Mouse (Mus musculus) lung, postnatal 36 days (tissue): ENCODE results near the gene Ckmt1.
A peak's percentile ranks its signal among the peaks of the same experiment; 100 is the strongest.
"Not testable (repeated sequence)": the region's sequence is repeated elsewhere in the genome, so short reads cannot be mapped to it uniquely, and the experiment has no call there.

ENCODE experiments used
- DNase-seq: peaks from one replicate; pipeline ENCODE4 v3.0.0; 2022; ENCODE audit warnings: mixed read lengths

The Ckmt1 gene

DNA sequence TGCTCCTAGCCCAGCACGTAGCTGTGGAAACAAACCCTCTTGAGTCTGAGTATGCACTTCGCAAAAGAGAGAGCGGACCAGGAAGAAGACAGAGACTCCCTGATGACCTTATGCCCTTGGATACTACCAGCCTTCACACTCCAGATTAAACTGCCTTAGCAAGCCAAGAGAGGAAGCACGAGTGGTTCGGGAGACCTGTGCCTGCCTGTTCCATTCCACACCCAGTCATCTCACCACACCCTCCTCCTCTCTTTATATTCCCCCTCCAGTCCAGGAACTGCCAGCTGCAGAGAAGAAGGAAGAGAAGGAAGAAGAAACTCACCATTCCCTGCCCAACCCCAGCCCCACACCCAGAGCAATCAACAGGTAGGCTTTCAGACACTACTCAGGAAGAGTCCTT lies at the start of gene Ckmt1:
Gene Ckmt1 (plus strand): TSS at position 221 of the 400 bp plus-strand sequence.
- DNase-seq: peak; percentile 30

DNA sequence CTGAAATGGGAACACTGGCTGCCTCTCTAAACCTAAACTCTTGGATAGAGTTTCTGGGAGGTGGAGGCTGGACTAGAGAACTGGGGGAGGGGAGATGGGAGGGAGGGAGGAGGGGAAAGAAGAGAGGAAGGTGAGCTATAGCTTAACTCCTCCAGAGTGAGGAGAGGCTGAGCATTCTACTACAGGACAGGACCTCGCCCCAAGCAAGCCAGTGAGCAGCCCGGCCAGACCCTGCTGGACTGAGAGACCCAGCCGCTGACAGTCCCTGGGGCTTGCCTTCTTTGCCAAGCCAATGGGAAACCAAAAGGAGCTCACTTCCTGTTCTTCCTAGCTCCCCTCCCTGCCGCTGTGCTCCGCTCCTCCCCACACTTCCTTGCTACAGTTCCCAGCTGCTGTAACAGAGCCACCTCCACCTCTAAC lies 48.5 kb upstream of the Ckmt1 start:
- DNase-seq: peak; percentile 57

DNA sequence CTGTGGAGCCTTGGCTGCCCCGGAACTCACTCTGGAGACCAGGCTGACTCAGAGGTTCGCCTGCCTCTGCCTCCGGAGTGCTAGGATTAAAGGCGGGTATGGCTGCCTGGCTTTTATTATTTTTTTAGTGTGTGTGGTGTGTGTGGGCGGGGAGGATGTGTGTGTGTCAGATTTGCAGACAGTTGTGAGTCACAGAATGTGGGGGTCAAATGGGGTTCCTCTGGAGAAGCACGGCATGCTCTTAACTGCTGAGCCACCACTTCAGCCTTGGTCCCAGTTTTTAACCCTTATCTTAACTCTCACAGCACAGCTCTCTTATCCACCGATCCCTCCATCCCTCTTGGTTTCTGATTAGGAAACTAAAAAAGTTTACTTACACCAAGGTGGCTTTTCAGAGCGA lies 41.2 kb upstream of the Ckmt1 start:
- no peak for DNase-seq

DNA sequence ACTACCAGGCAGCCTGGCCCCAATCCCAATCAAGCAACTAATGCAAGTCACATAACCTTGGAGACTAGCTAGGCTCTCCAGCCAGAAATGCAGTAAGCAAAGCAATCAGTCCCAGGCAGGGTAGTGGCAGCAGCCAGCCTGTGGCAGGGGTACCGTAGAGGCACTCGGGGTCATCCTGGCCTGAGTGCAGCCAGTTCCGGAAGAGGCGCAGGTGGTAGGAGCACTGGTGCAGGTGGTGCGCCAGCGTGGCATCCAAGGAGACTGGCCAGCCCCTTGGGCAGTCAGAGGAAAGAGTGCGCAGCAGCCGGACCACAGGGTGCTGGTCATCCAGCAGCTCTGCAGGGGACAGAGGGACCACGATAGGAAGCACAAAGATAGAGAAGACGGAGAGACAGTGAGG lies 34.5 kb upstream of the Ckmt1 start:
- no peak for DNase-seq

DNA sequence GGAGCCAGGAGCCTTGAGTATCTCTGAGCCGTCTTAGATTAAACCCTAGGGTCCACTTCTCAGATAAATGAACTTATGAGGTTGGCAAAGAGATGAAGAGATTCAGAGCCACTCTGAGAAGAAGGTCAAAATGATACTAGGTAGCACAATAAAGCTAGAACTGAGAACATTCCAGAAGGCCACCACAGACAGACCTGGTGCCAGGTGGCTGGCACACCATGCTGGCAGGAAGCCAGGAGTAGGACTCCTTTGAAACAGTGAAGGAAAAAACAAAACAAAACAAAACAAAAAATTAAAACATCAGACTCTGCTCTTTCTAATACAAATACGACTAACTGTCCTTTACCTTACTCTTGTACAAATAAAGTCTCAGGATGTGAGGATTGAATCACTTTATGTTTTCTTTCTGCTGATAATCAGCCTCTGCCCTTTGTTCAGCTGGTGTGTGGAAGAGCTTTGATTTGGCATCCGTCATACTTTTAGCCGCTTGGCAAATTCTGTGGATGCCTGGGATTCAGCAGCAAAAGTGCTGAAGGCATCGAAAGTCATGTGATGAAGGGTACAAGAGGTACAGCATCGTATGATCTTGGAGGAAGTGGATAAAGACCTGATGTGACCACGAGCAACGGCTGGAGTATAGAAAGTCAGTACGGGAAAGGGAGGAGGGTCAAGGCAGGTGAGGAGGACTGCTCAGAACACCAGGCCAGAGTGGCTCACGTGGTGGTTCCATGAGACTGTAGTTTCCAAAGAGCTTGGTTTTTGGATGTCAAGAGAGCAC lies 33.6 kb upstream of the Ckmt1 start:
- DNase-seq: no peak

DNA sequence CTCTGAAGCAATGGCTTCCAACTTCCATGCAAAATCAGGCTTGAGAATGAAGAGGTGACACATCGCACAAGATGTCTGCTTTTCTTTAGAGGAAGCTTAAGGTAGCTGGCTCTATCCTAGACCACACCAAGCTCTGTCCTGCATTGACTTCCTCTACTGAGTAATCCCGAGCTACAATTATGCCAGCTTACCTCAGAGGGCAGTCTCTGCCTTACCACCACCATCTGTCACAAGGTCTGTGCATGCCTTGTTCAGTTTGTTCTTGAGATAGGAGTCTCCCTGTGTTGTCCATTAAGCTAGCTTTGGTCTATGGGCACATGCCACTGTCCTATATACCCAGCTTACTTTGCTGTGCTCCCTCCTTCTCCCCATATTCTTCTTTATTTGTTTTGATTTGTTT lies 28.0 kb upstream of the Ckmt1 start:
- DNase-seq: peak; percentile 4

DNA sequence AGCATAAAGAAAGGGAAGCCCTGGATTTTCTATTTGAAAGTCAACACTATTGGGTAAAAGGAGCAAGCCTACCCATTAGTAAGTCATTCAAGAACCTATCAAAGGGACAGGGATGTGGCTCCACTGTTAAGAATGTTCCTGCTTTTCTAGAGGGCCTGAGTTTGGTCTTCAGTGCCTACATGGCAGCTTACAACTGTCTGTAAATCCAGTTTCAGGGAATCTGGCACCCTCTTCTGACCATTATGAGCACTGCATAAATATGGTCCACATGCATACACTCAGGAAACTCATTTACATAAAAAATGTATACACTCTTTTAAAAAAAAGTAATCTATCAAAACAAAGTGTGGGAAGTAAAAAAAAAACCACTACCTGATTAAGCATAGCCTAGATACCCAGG lies 18.5 kb upstream of the Ckmt1 start:
- DNase-seq: peak; percentile 13

DNA sequence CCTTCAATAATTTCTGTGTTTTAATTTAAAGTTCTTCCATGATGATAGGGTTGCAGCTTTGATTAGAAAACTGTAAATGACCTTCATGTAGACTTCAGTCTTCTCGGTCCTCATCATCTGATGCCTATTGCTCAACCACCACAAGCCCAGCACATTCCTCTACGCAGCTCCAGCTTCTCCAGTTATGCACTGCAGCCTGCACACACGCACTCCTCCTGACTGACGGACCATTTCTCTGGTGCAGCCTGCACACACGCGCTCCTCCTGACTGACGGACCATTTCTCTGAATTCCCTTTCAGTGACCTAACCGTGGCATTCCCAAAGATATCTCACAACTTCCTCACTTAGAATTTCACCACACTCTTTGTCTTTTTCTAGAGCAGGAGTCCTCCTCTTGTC lies 4.4 kb upstream of the Ckmt1 start:
- DNase-seq: peak; percentile 26

DNA sequence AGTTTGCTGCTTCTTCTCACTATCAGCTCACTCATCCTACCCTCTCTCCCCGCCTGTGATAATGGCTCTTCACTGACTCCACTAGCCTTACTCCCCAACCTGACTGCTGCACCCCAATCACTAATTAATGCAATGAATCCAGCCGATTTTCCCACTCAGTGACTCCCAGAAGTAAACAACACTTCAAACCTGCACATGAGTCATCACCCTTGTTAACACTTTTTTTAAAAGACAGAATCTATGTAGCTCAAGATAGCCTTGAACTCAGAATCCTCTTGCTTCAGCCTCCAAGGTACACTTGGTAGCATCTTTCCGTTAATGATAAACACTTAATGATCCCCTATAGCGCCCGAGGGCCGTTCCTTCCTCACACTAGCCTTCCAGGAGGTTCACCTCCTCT lies 3.1 kb upstream of the Ckmt1 start:
- peak; percentile 10 for DNase-seq

DNA sequence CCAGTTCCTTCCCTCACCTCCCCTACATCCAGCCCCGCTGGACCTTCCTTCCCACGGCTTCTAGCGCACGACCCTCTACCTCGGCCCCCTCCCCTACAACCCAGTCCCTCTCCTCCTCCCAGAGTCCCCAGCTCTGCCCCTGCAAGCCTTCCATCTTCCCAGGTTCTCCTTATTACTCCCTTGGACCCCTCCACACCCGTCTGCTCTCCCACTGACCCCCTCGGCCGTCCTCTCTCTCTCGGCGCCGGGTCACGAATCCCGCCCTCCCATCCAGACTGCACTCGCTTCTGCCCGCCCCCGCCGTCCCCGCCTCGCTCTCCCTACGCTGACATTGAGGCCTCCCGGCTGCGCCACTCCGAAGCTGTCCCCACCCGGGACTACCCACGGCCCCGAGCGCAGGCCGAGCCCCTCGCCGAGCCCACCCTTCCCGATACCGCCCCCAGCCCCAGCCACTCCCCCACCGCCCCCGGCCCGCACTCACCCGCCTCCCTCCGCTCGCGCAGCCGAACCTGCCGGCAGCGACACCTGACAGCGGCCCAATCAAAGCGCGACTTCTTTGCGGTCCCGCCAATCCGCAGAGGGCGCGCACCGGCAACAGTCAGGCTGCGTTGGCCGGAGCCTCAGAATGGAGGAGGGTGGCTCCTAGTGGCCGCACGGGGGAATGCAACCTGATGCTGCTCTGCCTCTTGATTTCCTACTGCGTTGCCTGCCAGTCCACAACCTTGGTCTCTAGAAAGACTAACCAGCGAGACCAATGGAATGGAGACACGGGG lies 2.5 kb upstream of the Ckmt1 start, which contains the start of gene Ppip5k1:
Gene Ppip5k1 (minus strand): TSS at position 577 of the 773 bp plus-strand sequence.
- DNase-seq: peak; percentile 99

DNA sequence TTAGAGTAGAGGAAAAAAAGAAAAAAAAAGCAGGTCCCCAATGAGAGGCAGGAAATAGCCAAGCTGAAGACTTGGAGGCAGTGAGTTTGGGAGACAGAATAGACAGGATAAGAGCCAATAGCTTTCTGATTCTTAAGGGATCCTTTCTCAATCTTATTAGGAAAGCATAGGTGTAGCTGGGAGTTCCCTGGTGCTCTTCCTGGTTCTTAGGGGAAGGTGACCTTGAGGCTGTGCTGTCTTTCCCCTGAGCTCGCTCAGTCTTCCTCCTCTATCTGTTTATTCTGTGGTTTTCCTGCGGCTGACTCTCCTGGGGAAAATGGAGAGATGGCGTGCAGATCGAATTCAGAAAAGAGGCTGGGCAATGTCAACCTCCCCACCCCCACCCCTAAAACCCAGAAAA lies 447 bp downstream of the Ckmt1 start:
- DNase-seq: no peak

DNA sequence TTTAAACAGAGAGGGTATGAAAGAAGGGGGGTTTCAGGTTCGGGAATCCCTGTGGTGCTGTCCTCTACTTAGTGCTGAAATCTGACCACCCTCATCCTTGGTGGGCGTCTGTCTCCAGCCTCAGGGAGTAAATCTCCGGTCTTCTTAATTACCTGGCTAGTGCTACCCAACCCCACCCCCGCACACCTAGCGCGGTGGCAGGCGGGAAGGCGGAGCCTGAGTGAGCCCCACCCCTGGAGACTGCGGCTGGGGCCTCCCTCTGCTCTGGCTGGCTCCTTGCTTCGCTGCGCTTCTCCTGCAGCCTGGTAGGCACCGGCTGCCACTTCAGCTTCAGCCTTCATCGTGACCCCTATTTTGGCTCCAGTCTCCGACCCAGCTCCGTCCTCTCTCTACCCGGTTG lies 867 bp downstream of the Ckmt1 start:
- DNase-seq: peak; percentile 80

DNA sequence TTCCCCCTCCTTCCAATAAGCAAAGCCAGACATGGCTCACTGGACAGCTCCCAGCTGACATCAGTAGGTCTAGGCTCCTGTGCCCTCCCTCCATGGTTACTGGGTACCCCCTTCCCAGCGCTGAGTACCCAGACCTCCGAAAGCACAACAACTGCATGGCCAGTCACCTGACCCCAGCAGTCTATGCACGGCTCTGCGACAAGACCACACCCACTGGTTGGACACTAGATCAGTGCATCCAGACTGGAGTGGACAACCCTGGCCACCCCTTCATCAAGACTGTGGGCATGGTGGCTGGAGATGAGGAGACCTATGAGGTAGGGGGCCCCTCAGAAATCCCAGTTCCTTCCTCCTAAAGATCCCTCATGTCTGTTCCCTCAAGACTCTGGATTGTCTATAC lies 1.9 kb downstream of the Ckmt1 start:
- DNase-seq: no peak

DNA sequence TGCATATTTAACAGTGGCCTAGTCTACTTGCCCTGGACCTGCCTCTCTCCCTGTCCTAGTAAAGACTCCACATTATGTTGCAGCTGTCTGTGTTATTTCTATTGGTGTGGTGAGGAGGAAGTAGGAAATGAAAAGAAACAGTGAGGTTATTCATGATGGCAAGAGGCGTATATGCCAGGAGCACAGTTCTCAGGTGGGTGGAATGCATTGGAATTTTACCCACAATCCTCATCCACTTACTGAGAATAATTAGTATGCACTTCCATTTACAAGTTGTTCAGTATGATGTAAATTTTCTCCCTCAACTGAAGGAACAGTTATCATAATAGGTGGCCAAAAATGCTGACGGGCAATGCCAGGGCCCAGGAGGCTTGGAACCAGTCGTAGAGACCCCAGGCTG lies 6.1 kb downstream of the Ckmt1 start:
- no peak for DNase-seq

DNA sequence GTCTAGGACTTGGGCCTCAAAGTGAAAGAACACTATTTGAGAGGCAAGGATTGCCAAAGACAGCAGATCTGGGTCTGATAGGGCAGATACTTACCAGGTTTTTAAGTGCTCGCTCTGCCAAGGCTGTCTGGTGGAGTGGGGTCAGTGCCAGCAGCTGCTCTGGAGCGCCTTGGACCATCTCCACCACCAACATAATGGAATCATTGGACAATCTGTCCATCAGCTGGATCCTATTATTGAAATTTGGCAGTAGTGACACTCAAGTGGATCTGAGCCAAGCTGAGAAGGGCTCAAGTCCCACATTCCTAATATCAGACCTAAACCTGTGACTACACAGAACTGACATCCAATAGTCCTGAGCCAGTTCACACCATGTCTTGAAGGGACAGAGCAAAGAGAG lies 11.3 kb downstream of the Ckmt1 start:
- peak; percentile 15 for DNase-seq

DNA sequence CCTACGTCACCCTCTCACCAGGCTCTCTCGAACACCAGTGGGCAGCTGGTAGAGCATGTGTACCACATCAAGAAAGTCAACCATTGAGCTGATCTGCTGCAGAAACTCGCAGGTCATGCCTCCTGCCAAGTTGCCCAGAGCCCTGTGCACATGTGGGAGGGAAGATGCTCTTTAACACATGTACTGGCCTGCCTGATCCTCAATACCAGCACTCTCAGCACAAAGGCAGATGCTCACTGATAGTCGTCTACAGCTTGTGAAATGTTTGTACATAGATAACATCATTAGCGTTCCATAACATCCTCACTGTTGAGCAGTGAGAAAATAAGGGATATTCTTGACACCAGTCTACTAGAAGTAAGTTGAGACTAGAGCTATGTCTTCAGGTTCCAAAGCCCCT lies 13.4 kb downstream of the Ckmt1 start:
- DNase-seq: no peak

DNA sequence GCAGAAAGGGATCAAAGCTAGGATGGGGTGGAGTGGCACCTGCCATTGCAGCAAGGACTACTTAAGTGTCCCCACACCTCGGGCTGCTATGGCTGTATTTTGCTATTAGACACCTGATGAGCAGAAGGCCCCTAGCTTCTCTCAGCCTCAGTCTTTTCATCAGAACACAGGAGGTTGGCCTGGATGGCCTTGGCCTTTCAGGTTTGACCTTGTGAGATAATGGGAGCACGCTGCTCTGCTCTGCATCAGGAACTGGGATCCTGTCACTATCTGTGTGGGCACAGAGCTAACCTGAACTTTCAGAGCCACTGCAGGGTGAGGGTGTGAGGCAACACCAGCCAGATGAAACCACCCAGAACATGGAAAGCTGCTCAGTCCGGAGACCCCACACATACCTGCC lies 14.8 kb downstream of the Ckmt1 start:
- no peak for DNase-seq

DNA sequence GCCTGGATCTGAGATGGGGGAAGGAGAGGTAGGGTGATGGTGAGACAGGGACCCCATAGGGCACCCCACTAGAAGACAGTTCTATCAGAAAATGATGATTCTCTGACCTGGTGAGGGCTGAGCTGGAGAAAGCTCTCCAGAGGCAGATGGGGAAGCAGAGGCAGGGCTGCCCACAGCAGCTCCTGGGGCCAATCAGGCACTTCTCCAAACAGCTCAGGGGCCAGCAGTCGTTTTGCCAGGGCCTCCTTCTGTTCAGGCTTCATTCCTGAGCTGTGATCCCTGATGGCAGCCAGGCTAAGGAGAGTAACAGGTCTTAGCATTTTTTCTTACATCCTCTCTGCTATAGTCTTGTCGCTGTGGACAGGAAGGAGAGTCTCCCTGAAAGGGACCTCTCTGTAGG lies 17.3 kb downstream of the Ckmt1 start:
- no peak for DNase-seq

DNA sequence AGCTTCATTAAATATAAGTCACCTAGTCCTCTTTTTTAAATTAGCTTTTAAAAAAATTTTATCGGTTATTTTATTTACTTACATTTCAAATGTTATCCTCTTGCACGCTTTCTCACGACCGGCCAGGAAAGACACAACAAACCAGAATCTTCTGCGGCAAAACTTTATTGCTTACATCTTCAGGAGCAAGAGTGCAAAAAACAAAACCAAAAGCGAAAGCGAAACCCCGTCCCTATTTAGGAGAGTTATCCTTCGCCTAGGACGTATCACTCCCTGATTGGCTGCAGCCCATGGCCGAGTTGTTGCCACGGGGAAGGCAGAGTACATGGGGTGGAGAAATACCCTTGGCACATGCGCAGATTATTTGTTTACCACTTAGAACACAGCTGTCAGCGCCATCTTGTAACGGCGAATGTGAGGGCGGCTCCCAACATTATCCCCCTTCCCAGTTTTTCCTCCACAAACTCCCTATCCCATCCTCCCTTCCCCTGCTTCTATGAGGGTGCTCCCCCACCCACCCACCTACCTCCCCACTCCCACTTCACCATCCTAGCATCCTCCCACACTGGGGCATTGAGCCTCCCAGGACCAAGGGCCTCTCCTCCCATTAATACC lies 29.6 kb downstream of the Ckmt1 start, which contains the start of gene Strc:
Gene Strc (minus strand): TSS at position 208 of the 615 bp plus-strand sequence.
- not testable (repeated sequence) for DNase-seq

DNA sequence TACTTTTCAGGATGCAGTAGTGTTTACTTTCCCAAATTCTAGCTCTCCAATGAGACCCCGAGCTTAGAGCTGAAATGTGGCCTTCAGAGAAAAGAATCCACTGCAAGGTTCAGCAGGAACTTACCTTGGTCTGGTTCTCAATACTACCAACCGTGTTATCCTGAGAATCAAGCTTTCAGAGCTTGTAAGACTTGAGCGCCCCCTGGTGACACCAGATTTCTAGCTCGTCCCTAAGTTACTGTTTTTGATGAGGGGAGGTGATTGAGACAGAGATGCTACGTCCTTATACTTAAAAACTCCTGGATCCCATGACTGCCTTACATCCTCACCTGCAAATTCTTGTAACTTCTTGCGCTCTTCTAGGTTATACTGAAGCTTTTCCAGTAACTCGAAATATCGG lies 39.1 kb downstream of the Ckmt1 start:
- DNase-seq: peak; percentile 87

DNA sequence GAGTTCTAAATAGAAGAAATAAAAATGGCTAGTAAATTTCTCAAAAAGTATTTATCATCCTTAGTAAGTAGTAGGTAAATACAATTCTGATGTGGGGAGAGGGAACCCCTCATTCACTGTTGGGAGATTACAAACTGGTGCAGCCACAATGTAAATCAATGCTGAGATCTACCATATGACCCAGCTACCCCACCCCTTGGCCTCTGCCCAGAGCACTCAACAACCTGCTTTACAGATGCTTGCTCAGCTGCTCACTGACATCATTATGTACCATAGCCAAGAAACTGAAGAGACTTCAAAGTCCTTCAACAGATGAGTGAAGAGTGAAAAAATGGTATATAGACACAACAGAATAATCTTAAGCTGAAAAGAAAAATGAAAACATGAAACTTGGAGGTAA lies 45.8 kb downstream of the Ckmt1 start:
- peak; percentile 14 for DNase-seq

DNA sequence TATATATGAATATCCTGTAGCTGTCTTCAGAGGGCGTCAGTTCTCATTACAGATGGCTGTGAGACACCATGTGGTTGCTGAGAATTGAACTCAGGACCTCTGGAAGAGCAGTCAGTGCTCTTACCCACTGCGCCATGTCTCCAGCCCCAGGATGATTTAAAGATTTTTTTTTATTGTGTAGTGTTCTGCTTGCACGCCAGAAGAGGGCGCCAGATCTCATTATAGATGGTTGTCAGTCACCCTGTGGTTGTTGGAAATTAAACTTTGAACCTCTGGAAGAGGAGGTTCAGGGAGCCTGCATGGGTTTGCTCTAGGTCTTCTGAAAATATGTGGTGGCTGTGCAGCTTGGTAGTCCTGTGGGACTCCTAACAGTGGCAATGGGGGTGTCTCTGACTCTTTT lies 50.6 kb downstream of the Ckmt1 start:
- peak; percentile 32 for DNase-seq

DNA sequence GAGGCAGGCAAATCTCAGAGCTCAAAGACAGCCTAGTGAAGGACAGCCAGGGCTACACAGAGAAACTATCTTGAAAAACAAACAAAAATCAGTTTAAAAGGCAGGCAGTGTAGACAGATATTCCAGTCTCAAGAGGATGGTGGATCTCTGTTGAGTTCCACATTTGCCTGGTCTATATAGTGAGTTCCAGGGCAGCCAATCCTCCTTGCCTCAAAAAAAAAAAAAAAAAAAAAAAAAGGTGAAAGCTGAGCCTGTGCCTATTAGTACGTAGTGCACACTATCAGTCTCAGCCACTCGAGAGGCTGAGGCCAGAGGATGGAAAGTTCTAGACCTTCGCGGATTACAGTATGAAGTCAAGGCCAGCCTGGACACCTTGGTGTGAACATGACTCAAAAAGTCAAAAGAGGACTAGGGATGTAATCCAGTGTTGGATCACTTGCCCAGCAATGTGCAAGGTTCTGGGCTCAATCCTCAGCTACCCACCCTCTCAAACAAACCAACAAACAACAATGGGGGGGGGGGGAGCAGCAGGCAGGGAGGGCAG lies 55.4 kb downstream of the Ckmt1 start:
- no peak for DNase-seq
